Comparison of ENCODE assay signal across 18 mouse cellular contexts in genomic region chr6:38309741-38310140, GRCm38 (mm10). TPM values are rescaled to one million over a fixed set of nuclear protein-coding genes. Genes with fewer than 3 reads are reported as not detected.
DNase-seq lines count a peak whose midpoint lies in the region.
"Had no signal": no experiment of that assay in that cellular context is flagged by ENCODE, and none has a peak within 500 bp of the region (broad histone marks: within the 10 kb centered on the region; RNA-seq: fewer than 3 reads in every experiment).

No protein-coding gene starts in this region.

- DNase-seq in CD4-positive, CD25-positive, alpha-beta regulatory T cell, adult 2 months (ENCODE audit: low read depth, low spot score), result peak; percentile 35
- DNase-seq in T-cell, adult 2 months (ENCODE audit: low spot score), result peak; percentile 44
- peak; percentile 7 for DNase-seq in thymus, postnatal 0 days (ENCODE audit: low spot score)
- DNase-seq in thymus, postnatal 4 days, result peak; percentile 37
- no peak for DNase-seq in kidney, postnatal 25 days
- no peak for DNase-seq in kidney, postnatal 10 days
- DNase-seq: adrenal gland, postnatal 36 days; B cell, adult 2 months; cerebellum, adult 18-20 months; cerebellum, postnatal 10 days; gastrocnemius, postnatal 10 days; heart, postnatal 10 days; kidney, adult 2 months; lung, adult 2 months; lung, postnatal 10 days; midbrain, embryonic 14.5 days; retina, postnatal 1 day; right cerebral cortex, postnatal 14 days had no signal

RNA-seq across cellular contexts. Expression of gene Zc3hav1l, which starts 10.7 kb away (rescaled TPM):
- polyA plus RNA-seq in thymus, postnatal 0 days (2015; fragmentation: Nextera tagmentation; extraction: Ambion mirVana), result 2.5 and 2.7 TPM in 2 replicates

RNA-seq across cellular contexts. Expression of gene Zc3hav1, which starts 44.7 kb away (rescaled TPM):
- 39.7 and 46.3 TPM in 2 replicates for polyA plus RNA-seq in thymus, postnatal 0 days (2015; fragmentation: Nextera tagmentation; extraction: Ambion mirVana)

RNA-seq across cellular contexts. Expression of gene D630045J12Rik, which starts 55.9 kb away (rescaled TPM):
- polyA plus RNA-seq in thymus, postnatal 0 days (2015; fragmentation: Nextera tagmentation; extraction: Ambion mirVana), result 0.24 and 0.35 TPM in 2 replicates

Comparison
In these comparisons a context has a peak if more than half of its experiments do, and no peak if none do; other contexts are left out.
1. DNase-seq: peak in CD4-positive, CD25-positive, alpha-beta regulatory T cell, adult 2 months (single experiment), T-cell, adult 2 months (single experiment), thymus, postnatal 0 days (single experiment) and thymus, postnatal 4 days (single experiment); none in kidney, postnatal 25 days (0 of 2) and kidney, postnatal 10 days (single experiment).